Mouse (Mus musculus) heart, embryonic 14.5 days (tissue): ENCODE data around the gene Fgfr2. TPM values are rescaled to one million over a fixed set of nuclear protein-coding genes. Genes with fewer than 3 reads are reported as not detected.

Experiments
- ATAC-seq: fragments of 200-750 bp; cut with Nextera tagmentation; 2 replicates; pipeline ENCODE4 v1.8.0; 2017; ENCODE audit warnings: low read depth, moderate TSS enrichment; ENCODE audit not compliant: insufficient number of reproducible peaks, insufficient read depth, low FRiP score
- H3K27ac ChIP-seq, 2 experiments: fragments of 200-500 bp in 1 of 2; fragments of 300-500 bp in 1 of 2; sonication (generic) in 1 of 2; replicated peaks in 1 of 2; 2 replicates each; pipeline ENCODE4 v1.5.1; 2012 to 2014; ENCODE audit warnings: low read depth in 2 of 2, low read length in 2 of 2, control low read depth in 1 of 2, mild to moderate bottlenecking in 1 of 2, mixed read lengths in 1 of 2; ENCODE audit not compliant: control insufficient read depth in 1 of 2, insufficient read depth in 1 of 2
- H3K27me3 ChIP-seq: fragments of 300-500 bp; sonication (generic); 2 replicates; pipeline ENCODE4 v1.6.1; 2014; ENCODE audit warnings: mild to moderate bottlenecking, low read length, control low read depth; ENCODE audit not compliant: control insufficient read depth, insufficient read depth
- H3K36me3 ChIP-seq: fragments of 300-500 bp; sonication (generic); 2 replicates; pipeline ENCODE4 v1.6.1; 2014; ENCODE audit warnings: mild to moderate bottlenecking, control low read depth, low read length, mixed read lengths; ENCODE audit not compliant: control insufficient read depth, insufficient read depth
- H3K4me1 ChIP-seq, 2 experiments: fragments of 200-500 bp in 1 of 2; fragments of 300-500 bp in 1 of 2; sonication (generic) in 1 of 2; 2 replicates each; pipeline ENCODE4 v1.6.1; 2012 to 2014; ENCODE audit warnings: low read length in 2 of 2, control low read depth in 1 of 2, mixed read lengths in 1 of 2; ENCODE audit not compliant: control insufficient read depth in 2 of 2, insufficient read depth in 2 of 2
- H3K4me2 ChIP-seq: fragments of 300-500 bp; sonication (generic); 2 replicates; pipeline ENCODE4 v1.6.1; 2014; ENCODE audit warnings: mild to moderate bottlenecking, low read length
- H3K4me3 ChIP-seq, 2 experiments: fragments of 200-500 bp in 1 of 2; fragments of 300-500 bp in 1 of 2; sonication (generic) in 1 of 2; 2 replicates each; pipeline ENCODE4 v1.5.1; 2012 to 2014; ENCODE audit warnings: low read length in 2 of 2, mild to moderate bottlenecking in 2 of 2, control low read depth in 1 of 2, low read depth in 1 of 2, moderate library complexity in 1 of 2; ENCODE audit not compliant: control insufficient read depth in 1 of 2, insufficient read depth in 1 of 2
- H3K9ac ChIP-seq: fragments of 300-500 bp; sonication (generic); 2 replicates; pipeline ENCODE4 v1.6.1; 2014; ENCODE audit warnings: mild to moderate bottlenecking, low read length
- H3K9me3 ChIP-seq: fragments of 300-500 bp; sonication (generic); 2 replicates; pipeline ENCODE4 v1.6.1; 2016; ENCODE audit warnings: low read length, control low read depth; ENCODE audit not compliant: control insufficient read depth
- WGBS: fragments of 180-500 bp; shearing (Covaris S2); extraction: QIAGEN DNeasy Blood & Tissue Kit; methylation state at CpG from one replicate; pipeline ENCODE4 v1.1.7; 2014; 5-methylcytosine and 5-hydroxymethylcytosine counted together
- polyA plus RNA-seq: library from polyadenylated mRNA; unstranded; fragments of >200 nt; fragmentation: Nextera tagmentation; extraction: Ambion mirVana; gene quantifications from 2 replicates; pipeline ENCODE4 v1.2.1, GENCODE M21; 2014

Gene Fgfr2
- polyA plus RNA-seq, 1 experiment from 2014 or later, result 22.4 TPM

- 0 out of 2 replicates have a peak overlapping the region, but pooled peaks have one; percentile 3 for H3K9ac ChIP-seq
- H3K36me3 ChIP-seq, result no peaks in the 10 kb centered on the region
- H3K27me3 ChIP-seq, result no peaks in the 10 kb centered on the region
- 54% methylated on average over 7 of the region's 7 CpGs for WGBS
- no peak overlapping the region for H3K27ac ChIP-seq
- no peaks in the 10 kb centered on the region for H3K9me3 ChIP-seq
- H3K4me2 ChIP-seq, result no peak overlapping the region
- no peak overlapping the region for H3K4me3 ChIP-seq
- ATAC-seq, result no peak
- H3K4me1 ChIP-seq, result peaks cover 8 to 15% of the 10 kb centered on the region in 2 experiments
These were observed 2258.4 kb downstream of the Fgfr2 start for GRCm38 (mm10) chr7:130864711-130865110.

GRCm38 (mm10) chr7:130862501-130862900 is 2260.6 kb downstream of the Fgfr2 start:
- H3K9ac ChIP-seq, result no peak overlapping the region
- 71% methylated on average over 1 of the region's 1 CpGs for WGBS
- no peak overlapping the region for H3K4me2 ChIP-seq
- H3K36me3 ChIP-seq, result no peaks in the 10 kb centered on the region
- no peaks in the 10 kb centered on the region for H3K27me3 ChIP-seq
- no peaks in the 10 kb centered on the region for H3K9me3 ChIP-seq
- H3K27ac ChIP-seq, result no peak overlapping the region
- H3K4me3 ChIP-seq, result no peak overlapping the region
- no peak for ATAC-seq
- H3K4me1 ChIP-seq, result peaks cover 8 to 11% of the 10 kb centered on the region in 2 experiments

- Histone ChIP-seq H3K9me3 (no peaks in the 10 kb centered on the region), H3K27ac (no peak overlapping the region), H3K4me2 (no peak overlapping the region), H3K36me3 (no peaks in the 10 kb centered on the region), H3K4me3 (no peak overlapping the region), H3K9ac (no peak overlapping the region), H3K27me3 (no peaks in the 10 kb centered on the region), H3K4me1 (peaks cover 6 to 8% of the 10 kb centered on the region in 2 experiments; a peak in 3 of 4 replicates)
- no peak for ATAC-seq
- 45% methylated on average over 11 of the region's 11 CpGs for WGBS
These were observed 2262.4 kb downstream of the Fgfr2 start for GRCm38 (mm10) chr7:130860721-130861142.

- H3K36me3 ChIP-seq, result no peaks in the 10 kb centered on the region
- no peak overlapping the region for H3K27ac ChIP-seq
- H3K4me3 ChIP-seq, result no peak overlapping the region
- ATAC-seq, result no peak
- WGBS, result 51% methylated on average over 5 of the region's 5 CpGs
- no peak overlapping the region for H3K9ac ChIP-seq
- no peaks in the 10 kb centered on the region for H3K9me3 ChIP-seq
- H3K4me2 ChIP-seq, result no peak overlapping the region
- peaks cover 2 to 8% of the 10 kb centered on the region in 2 experiments; a peak in 3 of 4 replicates for H3K4me1 ChIP-seq
- H3K27me3 ChIP-seq, result no peaks in the 10 kb centered on the region
These were observed 2263.2 kb downstream of the Fgfr2 start for GRCm38 (mm10) chr7:130859926-130860325.

- Histone ChIP-seq H3K27ac (no peak overlapping the region), H3K36me3 (no peaks in the 10 kb centered on the region), H3K4me3 (no peak overlapping the region), H3K4me1 (peaks cover 2 to 6% of the 10 kb centered on the region in 2 experiments), H3K9ac (no peak overlapping the region), H3K9me3 (no peaks in the 10 kb centered on the region), H3K27me3 (no peaks in the 10 kb centered on the region), H3K4me2 (no peak overlapping the region)
- WGBS, result 72% methylated on average over 6 of the region's 6 CpGs
- ATAC-seq, result no peak
These were observed 2265.2 kb downstream of the Fgfr2 start for GRCm38 (mm10) chr7:130857973-130858372.

- 40% methylated on average over 3 of the region's 3 CpGs for WGBS
- Histone ChIP-seq H3K27ac (no peak overlapping the region), H3K9me3 (no peaks in the 10 kb centered on the region), H3K4me1 (peaks cover 5 to 9% of the 10 kb centered on the region in 2 experiments), H3K4me2 (no peak overlapping the region), H3K36me3 (no peaks in the 10 kb centered on the region), H3K27me3 (no peaks in the 10 kb centered on the region), H3K9ac (no peak overlapping the region), H3K4me3 (no peak overlapping the region)
- ATAC-seq, result no peak
These were observed 2267.5 kb downstream of the Fgfr2 start for GRCm38 (mm10) chr7:130855681-130856080.

GRCm38 (mm10) chr7:130854684-130855292 is 2268.4 kb downstream of the Fgfr2 start:
- no peak for ATAC-seq
- H3K4me2 ChIP-seq, result no peak overlapping the region
- H3K27ac ChIP-seq, result no peak overlapping the region
- no peaks in the 10 kb centered on the region for H3K27me3 ChIP-seq
- no peaks in the 10 kb centered on the region for H3K36me3 ChIP-seq
- H3K9me3 ChIP-seq, result no peaks in the 10 kb centered on the region
- H3K9ac ChIP-seq, result no peak overlapping the region
- WGBS, result 82% methylated on average over 4 of the region's 4 CpGs
- H3K4me3 ChIP-seq, result no peak overlapping the region
- H3K4me1 ChIP-seq, result peaks cover 2 to 9% of the 10 kb centered on the region in 2 experiments; a peak in 3 of 4 replicates
